Mouse (Mus musculus): Measurements from ENCODE around the gene Alkbh4.

- TF ChIP-seq CTCF (IDR thresholded peaks at IDR 0.05; ENCODE audit: control insufficient read depth, insufficient read depth, insufficient read length) (no peak), MAX (IDR thresholded peaks at IDR 0.05) (no peak)
Measured at GRCm38 (mm10) chr5:136181197-136181596, 45.3 kb downstream of the Alkbh4 start.

Data from C2C12 (cell line).